Mouse (Mus musculus) colon, adult 2 months (tissue): ENCODE measurements around the gene Dnttip1. TPM values are rescaled to one million over a fixed set of nuclear protein-coding genes. Genes with fewer than 3 reads are reported as not detected.

Experiments used
- polyA plus RNA-seq: library from polyadenylated mRNA; depleted of rRNA; stranded (reverse); fragments of >200 nt; gene quantifications from 2 replicates; pipeline ENCODE4 v1.2.3, GENCODE M21; 2012; rRNA removed

The Dnttip1 gene
- polyA plus RNA-seq = 60.0 and 89.4 TPM in 2 replicates

GRCm38 (mm10) chr2:164745843-164746479 lies at the start of gene Dnttip1, which contains the start of gene Wfdc3:
Gene Dnttip1 (plus strand): TSS chr2:164745983.
Gene Wfdc3 (minus strand): TSS chr2:164745931.

GRCm38 (mm10) chr2:164698201-164698600 lies 47.6 kb upstream of the Dnttip1 start, which contains the start of gene Spint4:
Gene Spint4 (plus strand): TSS chr2:164698501.

GRCm38 (mm10) chr2:164715005-164715404 lies 30.8 kb upstream of the Dnttip1 start, which contains the start of gene Spint5:
Gene Spint5 (plus strand): TSS chr2:164715305.

DNA sequence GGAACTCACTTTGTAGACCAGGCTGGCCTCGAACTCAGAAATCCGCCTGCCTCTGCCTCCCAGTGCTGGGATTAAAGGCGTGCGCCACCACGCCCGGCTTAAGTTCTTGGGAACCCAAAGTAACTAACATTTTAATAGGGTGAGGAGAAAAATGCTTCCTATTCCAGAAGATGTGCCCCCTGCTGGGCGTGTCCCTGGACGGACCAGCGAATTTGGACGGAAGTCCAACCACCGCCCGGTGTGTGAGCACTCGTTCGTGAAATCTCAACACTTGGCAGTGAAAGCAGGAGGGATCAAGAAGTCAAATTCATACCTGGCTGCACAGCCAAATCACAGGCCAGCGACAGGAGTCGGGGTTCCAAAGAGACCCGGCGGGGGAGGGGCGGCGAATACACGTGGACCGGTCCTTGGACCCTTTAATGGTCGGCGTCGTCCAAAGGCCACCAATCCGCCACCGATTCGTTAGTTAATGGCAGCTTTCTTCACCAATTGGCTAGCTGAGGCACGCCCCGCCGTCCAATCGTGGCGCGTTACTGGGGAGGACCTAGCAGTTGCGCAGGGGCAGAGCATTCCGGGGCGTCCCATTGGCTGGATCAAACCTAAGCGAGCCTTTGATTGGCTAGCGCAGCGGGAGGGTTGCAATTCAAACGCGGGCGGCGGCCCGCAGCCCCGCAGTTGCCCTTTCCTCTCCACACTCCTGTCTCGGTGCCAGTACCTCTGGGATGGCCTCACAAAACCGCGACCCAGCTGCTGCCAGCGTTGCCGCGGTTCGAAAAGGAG lies 23.7 kb downstream of the Dnttip1 start, which contains the start of gene Ube2c:
TSS of gene Ube2c (plus strand) at position 641 of the 780 bp plus-strand sequence.

DNA sequence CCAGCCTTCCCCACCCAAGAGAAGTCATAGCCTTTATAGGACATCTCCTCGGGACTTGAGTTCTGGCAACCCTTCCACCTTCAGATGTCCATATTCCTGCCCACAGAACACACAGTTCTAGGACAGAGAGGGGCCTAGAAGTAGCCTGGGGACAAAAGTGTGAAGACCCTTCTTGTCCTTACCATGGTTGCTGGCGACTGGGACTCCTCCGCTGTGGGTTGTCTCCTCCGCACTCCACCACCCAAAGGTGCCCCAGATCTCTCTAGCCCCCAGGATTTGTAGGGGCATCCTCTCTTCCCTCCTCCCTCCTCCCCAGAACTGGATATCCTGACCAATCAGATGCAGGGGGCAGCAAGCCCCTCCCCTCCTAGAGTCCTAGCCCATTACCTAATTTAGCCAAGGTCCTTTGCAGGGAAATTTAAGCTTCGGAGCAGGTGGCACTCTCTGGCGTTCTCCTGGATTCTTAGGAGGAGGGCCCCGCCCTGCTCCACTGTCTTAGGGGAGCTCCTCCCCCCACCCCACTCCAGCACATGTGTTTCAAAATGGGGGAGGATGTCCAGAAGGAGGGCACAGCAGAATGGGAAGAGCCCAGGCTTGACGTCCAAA lies 33.8 kb downstream of the Dnttip1 start, which contains the start of gene Tnnc2:
TSS of gene Tnnc2 (minus strand) at position 487 of the 606 bp plus-strand sequence.

GRCm38 (mm10) chr2:164785481-164786387 lies 40.0 kb downstream of the Dnttip1 start, which contains the start of gene Snx21:
Gene Snx21 (plus strand): TSS chr2:164785823.

DNA sequence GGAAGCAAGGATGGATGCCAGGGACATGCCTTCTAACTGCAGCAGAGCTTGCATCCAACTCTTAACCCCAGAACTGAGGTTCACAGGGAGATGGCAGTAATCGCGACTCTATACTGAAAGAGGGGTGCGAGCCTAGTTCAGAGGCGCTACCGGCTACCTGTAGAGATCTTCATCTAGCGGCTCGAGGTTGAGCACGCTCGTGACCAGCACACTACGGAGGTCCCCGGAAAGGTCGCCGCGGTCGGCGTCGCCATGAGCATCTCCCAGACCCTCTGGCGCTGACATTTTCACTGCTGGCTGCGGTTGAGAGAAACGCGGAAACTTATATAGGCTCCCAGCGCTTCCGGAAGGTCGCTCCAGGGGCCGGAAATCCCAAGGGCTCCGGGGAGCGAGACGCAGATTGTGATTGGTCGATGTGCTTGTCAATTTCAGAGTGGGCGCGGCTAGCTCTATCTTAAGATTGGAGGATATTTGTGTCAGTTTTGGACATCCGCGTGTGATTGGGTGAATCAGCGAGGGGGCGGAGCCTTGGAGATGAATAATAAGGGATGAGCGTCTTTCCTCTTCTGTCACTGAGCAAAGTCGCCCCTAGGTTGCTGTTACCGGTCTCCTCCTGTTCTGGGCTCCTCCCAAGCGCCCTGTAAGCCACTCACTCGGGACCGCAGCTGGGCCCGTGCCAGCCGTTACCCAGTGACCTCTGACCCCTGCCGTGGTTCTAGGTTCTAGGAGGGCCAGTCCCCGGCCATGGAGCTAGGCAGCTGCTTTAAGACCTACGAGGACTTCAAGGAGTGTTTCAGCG lies 58.9 kb downstream of the Dnttip1 start, which contains the start of the genes Acot8 and Zswim3:
TSS of gene Acot8 (minus strand) at position 350 of the 799 bp plus-strand sequence.
TSS of gene Zswim3 (plus strand) at position 566 of the 799 bp plus-strand sequence.

Other genes with a start within 250 kb of the Dnttip1 start
- gene Pigt, start 248.5 kb upstream of the Dnttip1 start, polyA plus RNA-seq = 181 and 196 TPM in 2 replicates
- gene Wfdc2, start 183.6 kb upstream of the Dnttip1 start, polyA plus RNA-seq = 715 and 811 TPM in 2 replicates
- gene Spint3, start 172.5 kb upstream of the Dnttip1 start, polyA plus RNA-seq = not detected in 2 replicates
- gene Wfdc6a, start 160.5 kb upstream of the Dnttip1 start, polyA plus RNA-seq = 0.16 TPM in 2 replicates
- not detected in 2 replicates for gene Eppin, start 152.4 kb upstream of the Dnttip1 start, polyA plus RNA-seq
- 0.15 TPM in 1 of 2 replicates, not detected in the other for gene Wfdc6b, start 132.5 kb upstream of the Dnttip1 start, polyA plus RNA-seq
- 0.31 and 0.35 TPM in 2 replicates for gene Wfdc8, start 132.4 kb upstream of the Dnttip1 start, polyA plus RNA-seq
- 0.13 and 0.16 TPM in 2 replicates for gene Wfdc16, start 107.2 kb upstream of the Dnttip1 start, polyA plus RNA-seq
- not detected in 2 replicates for gene Wfdc10, start 89.9 kb upstream of the Dnttip1 start, polyA plus RNA-seq
- not detected in 2 replicates for gene Wfdc9, start 89.4 kb upstream of the Dnttip1 start, polyA plus RNA-seq
- not detected in 2 replicates for gene Wfdc11, start 71.9 kb upstream of the Dnttip1 start, polyA plus RNA-seq
- 0.28 and 0.73 TPM in 2 replicates for gene Wfdc13, start 60.9 kb upstream of the Dnttip1 start, polyA plus RNA-seq
- gene Spint4, start 47.5 kb upstream of the Dnttip1 start, polyA plus RNA-seq = not detected in 2 replicates
- gene Spint5, start 30.7 kb upstream of the Dnttip1 start, polyA plus RNA-seq = not detected in 2 replicates
- 0.28 and 0.84 TPM in 2 replicates for gene Wfdc3, start 52 bp upstream of the Dnttip1 start, polyA plus RNA-seq
- gene Ube2c, start 23.9 kb downstream of the Dnttip1 start, polyA plus RNA-seq = 65.5 and 79.7 TPM in 2 replicates
- gene Tnnc2, start 34.0 kb downstream of the Dnttip1 start, polyA plus RNA-seq = not detected in 2 replicates
- 34.1 and 41.6 TPM in 2 replicates for gene Snx21, start 39.8 kb downstream of the Dnttip1 start, polyA plus RNA-seq
- gene Acot8, start 58.9 kb downstream of the Dnttip1 start, polyA plus RNA-seq = 134 and 139 TPM in 2 replicates
- gene Zswim3, start 59.1 kb downstream of the Dnttip1 start, polyA plus RNA-seq = 3.4 and 3.5 TPM in 2 replicates
- gene Zswim1, start 76.7 kb downstream of the Dnttip1 start, polyA plus RNA-seq = 10.5 and 11.5 TPM in 2 replicates
- not detected in 2 replicates for gene Spata25, start 82.6 kb downstream of the Dnttip1 start, polyA plus RNA-seq
- gene Ctsa, start 86.9 kb downstream of the Dnttip1 start, polyA plus RNA-seq = 320 and 357 TPM in 2 replicates
- gene Neurl2, start 87.5 kb downstream of the Dnttip1 start, polyA plus RNA-seq = 5.2 and 7.2 TPM in 2 replicates
- gene Pltp, start 111.7 kb downstream of the Dnttip1 start, polyA plus RNA-seq = 82.0 and 82.9 TPM in 2 replicates
- gene Pcif1, start 133.3 kb downstream of the Dnttip1 start, polyA plus RNA-seq = 29.5 and 36.3 TPM in 2 replicates
- gene Zfp335, start 165.8 kb downstream of the Dnttip1 start, polyA plus RNA-seq = 34.2 and 35.7 TPM in 2 replicates
- gene Mmp9, start 194.8 kb downstream of the Dnttip1 start, polyA plus RNA-seq = 4.4 and 4.7 TPM in 2 replicates
- gene Slc12a5, start 214.8 kb downstream of the Dnttip1 start, polyA plus RNA-seq = 0.90 and 1.1 TPM in 2 replicates